Mouse (Mus musculus): ENCODE measurements around the gene Atg13. TPM values are rescaled to one million over a fixed set of nuclear protein-coding genes. Genes with fewer than 3 reads are reported as not detected.

Gene Atg13
- total RNA-seq, 2 experiments from 2014 or later, result 32.2 to 36.2 TPM

DNA sequence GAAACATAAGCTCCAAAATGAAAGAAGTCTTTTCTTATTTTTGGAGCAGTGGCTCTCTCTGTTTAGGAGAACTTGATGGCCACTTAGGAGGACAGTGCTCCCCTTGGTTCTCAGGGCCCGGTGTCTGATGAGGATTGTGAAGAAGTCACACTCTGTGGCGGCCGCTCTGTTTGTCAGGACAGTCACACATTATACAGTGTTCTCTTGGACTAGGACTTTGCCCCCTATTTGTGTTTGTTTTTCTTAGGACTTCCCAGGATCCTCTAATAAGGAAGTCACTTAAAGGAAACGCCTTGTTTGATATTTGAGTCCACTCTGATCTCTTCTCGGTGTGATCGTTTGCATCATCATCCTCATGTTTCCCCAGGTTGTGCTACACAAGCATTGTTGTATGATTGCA, 7.9 kb upstream of the Atg13 start:
- no peak for DNase-seq
- intact Hi-C loops (cut with DNase I), result no loop called here
- no peak for TF ChIP-seq CTCF (IDR thresholded peaks at IDR 0.05)
- no peak overlapping the region for H3K27ac ChIP-seq
- H3K4me3 ChIP-seq, result no peak overlapping the region

DNA sequence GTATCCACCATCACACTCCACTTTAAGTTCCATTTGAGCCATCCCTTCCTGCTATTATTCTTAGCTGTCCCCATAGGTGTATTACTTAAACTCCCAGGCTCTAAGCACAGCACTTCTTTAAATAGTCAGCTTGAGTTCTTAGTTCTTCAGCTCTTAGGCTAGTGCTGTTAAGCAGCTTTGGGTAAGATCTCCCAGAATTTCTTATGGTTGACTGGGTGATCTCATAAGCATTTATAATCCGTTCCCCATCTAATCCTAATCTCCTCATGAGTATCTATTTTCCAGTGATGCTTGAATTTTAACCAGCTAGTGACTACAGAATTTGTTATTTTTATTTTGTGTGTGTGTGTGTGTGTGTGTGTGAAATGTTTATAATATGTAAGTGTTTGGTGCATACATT, 4.5 kb upstream of the Atg13 start:
- no peak overlapping the region for H3K4me3 ChIP-seq
- H3K27ac ChIP-seq, result no peak overlapping the region
- no peak for TF ChIP-seq CTCF (IDR thresholded peaks at IDR 0.05)
- no peak for DNase-seq
- intact Hi-C loops (cut with DNase I), result no loop called here

DNA sequence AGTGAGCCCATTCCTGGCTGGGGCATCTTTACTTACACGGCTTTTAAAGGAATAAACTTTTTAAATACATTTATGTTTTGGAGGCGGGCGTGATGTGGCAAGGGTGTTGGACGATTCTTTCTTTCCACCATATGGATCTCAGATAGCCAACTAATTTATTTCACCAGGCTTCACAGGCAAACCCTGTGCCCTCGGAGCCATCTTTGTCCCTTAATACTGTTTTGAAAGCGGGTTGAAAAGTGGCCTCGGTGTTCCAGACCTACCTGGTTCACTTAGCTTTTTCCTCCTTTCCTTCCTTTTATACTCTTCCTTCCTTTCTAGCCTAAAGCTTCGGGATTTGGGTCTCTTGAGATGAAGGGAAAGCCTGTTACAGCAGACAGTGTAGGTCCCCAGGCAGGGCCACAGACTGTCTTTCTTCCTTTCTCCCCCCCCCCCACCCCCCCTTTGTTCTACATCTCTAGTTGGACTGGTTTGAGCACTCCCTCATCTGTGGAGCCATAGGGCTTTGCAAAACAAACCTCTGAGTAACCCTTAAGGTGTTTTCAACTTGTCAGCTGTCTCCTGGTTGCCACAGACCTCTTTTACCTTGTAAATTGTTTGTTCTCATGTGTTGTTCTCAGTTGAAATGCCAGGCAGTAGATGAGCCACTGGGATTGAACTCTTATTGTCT, 1.0 kb upstream of the Atg13 start:
- peak overlapping the region; percentile 99 for H3K27ac ChIP-seq
- intact Hi-C loops (cut with DNase I), result loop anchor here (2.0 kb wide), 1 partner anchor 19 kb away; the partner anchor contains the start of gene Ambra1
- DNase-seq, result no peak
- peak overlapping the region; percentile 91 for H3K4me3 ChIP-seq
- TF ChIP-seq CTCF (IDR thresholded peaks at IDR 0.05), result no peak

DNA sequence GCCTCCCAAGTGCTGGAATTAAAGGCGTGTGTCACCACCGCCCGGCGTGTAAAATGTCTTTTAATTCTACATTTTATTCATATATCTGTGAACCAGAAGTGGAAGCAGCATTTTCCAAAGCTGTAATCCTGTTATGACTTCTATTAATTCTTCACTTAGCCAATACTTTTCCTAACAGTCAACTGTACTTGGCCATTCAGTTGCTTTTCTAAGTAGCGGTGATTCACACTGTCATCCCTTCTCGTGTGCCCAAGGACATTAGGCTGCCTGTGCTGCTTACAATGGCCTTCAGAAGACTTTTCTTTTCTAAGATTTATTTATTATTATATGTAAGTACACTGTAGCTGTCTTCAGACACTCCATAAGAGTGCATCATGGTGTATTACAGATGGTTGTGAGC, 2.0 kb downstream of the Atg13 start:
- Histone ChIP-seq H3K27ac (no peak overlapping the region), H3K4me3 (no peak overlapping the region)
- intact Hi-C loops (cut with DNase I), result no loop called here
- no peak for DNase-seq
- TF ChIP-seq CTCF (IDR thresholded peaks at IDR 0.05), result no peak

DNA sequence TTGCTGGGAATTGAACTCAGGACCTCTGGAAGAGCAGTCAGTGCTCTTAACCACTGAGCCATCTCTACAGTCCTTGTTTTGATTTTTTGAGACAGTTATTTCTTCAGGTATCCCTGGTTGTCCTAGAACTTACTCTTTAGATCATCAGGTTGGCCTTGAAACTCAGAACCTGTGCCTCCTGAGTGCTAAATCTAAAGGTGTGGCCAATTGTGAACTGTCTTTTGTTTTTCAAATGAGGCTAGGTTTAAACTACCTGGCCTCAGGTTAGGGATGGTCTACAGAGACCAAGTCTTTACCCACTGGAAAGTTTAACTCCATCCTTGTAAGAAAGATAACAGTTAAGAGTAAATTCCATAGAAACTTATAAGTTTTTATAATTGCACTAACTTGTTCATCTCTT, 3.9 kb downstream of the Atg13 start:
- Histone ChIP-seq H3K27ac (no peak overlapping the region), H3K4me3 (no peak overlapping the region)
- no peak for TF ChIP-seq CTCF (IDR thresholded peaks at IDR 0.05)
- intact Hi-C loops (cut with DNase I), result no loop called here
- no peak for DNase-seq

DNA sequence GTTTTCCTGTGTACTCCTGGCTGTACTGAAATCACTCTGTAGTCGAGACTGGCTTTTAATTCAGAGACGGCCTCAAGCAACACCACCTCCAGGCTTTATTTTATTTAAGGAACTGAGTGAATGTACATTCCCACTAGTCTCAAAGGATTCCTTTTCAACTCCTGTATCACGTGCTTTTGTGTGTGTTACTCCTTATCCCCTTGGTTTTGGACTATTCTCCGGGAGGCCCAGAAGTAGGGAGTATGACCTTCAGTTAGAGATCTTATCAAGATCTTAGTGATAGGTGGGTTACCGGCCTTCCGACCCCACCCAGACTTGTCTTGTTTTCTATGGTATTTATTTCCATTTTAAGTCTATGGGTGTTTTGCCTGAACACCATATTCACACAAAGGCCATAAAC, 4.6 kb downstream of the Atg13 start:
- no peak for DNase-seq
- intact Hi-C loops (cut with DNase I), result no loop called here
- H3K27ac ChIP-seq, result no peak overlapping the region

DNA sequence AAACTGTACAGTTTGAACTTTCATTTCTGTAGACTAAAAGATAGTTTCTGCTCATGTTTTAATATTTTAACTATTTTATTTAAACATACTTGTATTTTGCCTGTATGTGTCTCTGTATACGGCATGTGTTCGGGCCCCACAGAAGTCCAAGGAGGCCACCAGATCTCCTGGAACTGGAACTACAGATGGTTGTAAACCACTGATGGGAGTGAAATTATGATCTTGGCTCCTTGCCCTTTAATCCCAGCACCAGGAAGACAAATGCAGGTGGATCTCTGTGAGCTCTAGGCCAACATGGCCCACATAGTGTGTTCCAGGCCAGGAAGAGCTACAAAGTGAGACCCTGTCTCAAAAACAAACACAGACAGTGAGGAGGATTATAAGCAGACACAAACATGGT, 9.0 kb downstream of the Atg13 start:
- intact Hi-C loops (cut with DNase I), result no loop called here
- Histone ChIP-seq H3K27ac (no peak overlapping the region), H3K4me3 (no peak overlapping the region)
- no peak for TF ChIP-seq CTCF (IDR thresholded peaks at IDR 0.05)
- no peak for DNase-seq

More for the DNA sequence above, 4.6 kb downstream of the Atg13 start:
- no peak for TF ChIP-seq CTCF (IDR thresholded peaks at IDR 0.05)
- no peak overlapping the region for H3K4me3 ChIP-seq

DNA sequence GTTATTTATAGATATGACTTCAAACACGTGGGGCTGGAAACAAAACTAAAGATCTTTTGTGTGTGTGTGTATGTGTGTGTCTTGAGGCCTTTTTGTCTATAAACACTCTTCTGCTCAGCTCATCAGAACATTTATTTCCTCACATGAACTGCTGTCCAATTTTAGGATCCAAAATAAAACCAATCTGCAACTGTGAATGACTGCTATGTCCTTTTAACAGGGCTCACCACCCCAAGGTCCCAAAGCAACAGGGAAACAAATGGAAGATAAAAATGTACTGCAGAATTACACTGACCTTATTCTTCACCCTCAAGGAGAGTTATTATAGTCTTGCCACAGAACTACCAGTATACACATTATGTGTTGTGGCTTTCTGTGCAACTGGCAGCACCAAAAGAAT, 11.2 kb downstream of the Atg13 start:
- Histone ChIP-seq H3K27ac (peak overlapping the region; percentile 75), H3K4me3 (no peak overlapping the region)
- no peak for TF ChIP-seq CTCF (IDR thresholded peaks at IDR 0.05)
- DNase-seq, result no peak
- intact Hi-C loops (cut with DNase I), result no loop called here

DNA sequence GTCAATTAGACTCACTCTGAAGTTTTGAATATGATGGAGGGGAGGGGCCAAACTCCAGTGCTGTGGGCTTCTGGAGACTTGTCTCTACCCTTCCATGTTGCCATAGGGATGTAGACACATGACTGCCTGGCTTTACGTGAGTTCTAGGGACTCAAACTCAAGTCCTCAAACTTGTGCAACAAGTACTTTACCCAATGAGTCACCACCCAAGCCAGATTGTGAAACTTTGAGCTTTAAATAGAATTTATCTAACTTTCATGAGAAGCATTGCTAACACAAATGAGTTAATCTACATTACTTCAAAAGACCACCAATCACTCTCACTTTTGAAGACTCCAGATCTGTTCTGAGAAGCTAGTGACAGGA, 14.2 kb downstream of the Atg13 start:
- no peak for DNase-seq
- H3K4me3 ChIP-seq, result no peak overlapping the region
- intact Hi-C loops (cut with DNase I), result no loop called here
- TF ChIP-seq CTCF (IDR thresholded peaks at IDR 0.05), result no peak
- peak overlapping the region; percentile 59 for H3K27ac ChIP-seq

DNA sequence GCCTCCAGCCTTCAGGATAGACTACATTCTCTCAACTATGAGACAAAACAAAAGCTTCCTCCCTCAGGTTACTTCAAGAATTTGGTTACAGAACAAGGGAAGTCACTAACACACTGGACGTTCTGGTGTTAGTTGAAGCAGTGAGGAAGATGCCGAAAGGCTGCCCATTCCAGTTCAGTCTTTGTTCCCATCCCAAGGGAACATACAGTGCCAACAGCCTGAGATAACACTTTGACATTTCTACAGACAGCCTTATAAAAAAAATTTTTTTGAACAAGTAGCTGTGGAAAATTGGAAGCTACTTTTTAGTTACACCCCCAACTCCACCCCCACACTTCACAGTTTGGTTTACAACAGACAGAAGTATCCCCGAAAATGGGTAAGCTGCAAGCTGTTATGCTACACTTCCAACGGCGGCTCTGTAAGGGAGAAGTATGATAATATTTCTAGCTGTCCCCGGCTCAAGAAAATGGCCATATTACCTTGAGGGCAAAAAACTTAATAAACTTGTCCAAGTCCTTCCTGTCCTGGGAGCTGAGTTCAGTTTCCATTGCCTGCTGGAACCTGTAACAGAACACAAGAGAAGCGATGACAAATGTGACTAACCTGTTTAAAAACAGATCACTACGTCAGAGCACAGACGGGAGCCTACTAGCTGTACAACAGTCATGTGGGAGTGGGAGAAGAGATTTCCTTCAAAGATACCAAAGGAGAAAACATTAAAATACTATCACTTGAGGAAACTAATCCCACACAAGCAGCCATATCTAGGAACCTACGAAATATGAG, 14.7 kb downstream of the Atg13 start:
- Histone ChIP-seq H3K4me3 (no peak overlapping the region), H3K27ac (peak overlapping the region; percentile 59)
- DNase-seq, result no peak
- intact Hi-C loops (cut with DNase I), result no loop called here
- TF ChIP-seq CTCF (IDR thresholded peaks at IDR 0.05), result no peak

DNA sequence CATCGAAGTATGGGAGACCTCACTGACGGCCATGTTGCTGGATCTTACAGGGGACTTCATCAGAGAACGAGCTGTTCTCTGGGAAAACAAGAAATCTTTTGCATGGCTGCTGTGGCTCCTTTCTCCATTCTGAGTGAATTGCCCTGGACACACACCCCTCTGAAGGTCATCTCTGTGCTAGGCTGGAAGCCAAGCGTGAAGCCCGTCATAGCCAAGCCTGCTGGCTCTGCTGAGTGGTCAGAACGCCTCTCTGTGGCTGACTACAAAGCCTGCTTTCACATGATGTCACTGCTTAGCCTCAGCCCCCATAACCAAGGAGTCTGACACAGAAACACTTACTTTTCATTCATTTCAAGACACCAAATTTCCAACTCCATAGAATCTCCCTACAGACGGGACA, 20.9 kb downstream of the Atg13 start:
- no peak overlapping the region for H3K27ac ChIP-seq
- no peak overlapping the region for H3K4me3 ChIP-seq
- intact Hi-C loops (cut with DNase I), result no loop called here
- TF ChIP-seq CTCF (IDR thresholded peaks at IDR 0.05), result no peak
- peak; percentile 49 for DNase-seq

DNA sequence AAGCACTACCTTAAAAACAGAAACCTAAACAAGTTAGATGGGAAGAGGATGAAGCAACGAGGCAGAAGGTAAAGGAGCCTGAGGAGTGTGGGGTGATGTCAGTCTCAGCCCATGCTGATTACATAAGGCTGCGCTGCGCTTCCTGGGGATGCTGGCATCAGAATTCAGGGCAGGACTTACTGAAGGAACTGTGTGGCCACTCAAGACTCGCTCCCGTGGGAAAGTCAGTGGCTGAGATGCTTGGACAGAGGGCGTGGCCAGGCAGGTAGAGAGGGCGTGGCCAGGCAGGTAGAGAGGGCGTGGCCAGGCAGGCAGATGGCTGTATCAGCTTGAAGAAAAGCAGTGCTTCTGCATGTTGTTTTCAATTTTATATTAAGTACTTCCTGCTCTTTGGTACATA, 26.5 kb downstream of the Atg13 start:
- no peak overlapping the region for H3K4me3 ChIP-seq
- peak overlapping the region; percentile 16; the same call in 1 of the 2 replicates for H3K27ac ChIP-seq
- DNase-seq, result no peak
- intact Hi-C loops (cut with DNase I), result no loop called here
- TF ChIP-seq CTCF (IDR thresholded peaks at IDR 0.05), result no peak

DNA sequence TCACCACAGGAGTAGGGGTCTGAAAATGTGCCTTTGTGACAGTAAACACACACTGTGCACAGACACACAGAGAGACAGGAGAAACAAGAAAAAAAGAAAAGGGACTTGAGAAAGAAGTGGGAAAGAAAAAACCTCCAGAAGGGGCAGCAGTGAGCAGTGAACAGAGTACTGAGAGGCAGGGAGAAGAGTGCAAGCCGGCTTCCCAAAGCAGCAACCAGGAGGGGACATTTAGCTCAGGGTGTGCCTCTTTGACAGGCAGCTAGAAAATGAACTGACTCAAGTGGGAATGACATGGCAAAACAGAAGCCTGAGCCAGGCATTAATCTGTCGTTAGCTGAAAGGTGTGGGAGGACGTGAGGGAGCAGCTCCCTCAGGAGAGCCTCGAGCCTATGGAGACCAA, 27.5 kb downstream of the Atg13 start:
- intact Hi-C loops (cut with DNase I), result no loop called here
- peak overlapping the region; percentile 64 for H3K27ac ChIP-seq

DNA sequence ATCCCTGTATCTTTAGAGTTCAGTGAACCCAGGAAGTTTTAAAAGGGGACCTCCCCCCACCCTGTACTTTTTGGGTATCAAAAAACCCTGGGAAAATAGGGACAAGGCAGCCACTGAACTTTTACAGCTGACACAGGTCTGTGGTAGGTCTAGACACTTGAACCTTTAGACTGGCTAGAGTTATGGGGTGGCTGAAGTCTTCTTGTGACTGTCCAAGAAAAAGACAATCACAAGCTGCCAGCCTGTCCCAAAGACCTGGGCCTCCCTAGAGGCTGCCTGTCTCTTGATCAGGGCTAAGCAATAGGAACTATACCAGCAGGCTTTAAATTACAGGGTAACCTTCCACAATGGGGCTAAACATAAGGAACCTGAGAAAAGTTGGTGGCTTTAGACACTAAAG, 33.4 kb downstream of the Atg13 start:
- H3K27ac ChIP-seq, result no peak overlapping the region
- TF ChIP-seq CTCF (IDR thresholded peaks at IDR 0.05), result no peak
- intact Hi-C loops (cut with DNase I), result no loop called here

More for the DNA sequence above, 27.5 kb downstream of the Atg13 start:
- TF ChIP-seq CTCF (IDR thresholded peaks at IDR 0.05), result peak; percentile 64
- no peak overlapping the region for H3K4me3 ChIP-seq
- DNase-seq, result no peak

More for the DNA sequence above, 33.4 kb downstream of the Atg13 start:
- H3K4me3 ChIP-seq, result no peak overlapping the region
- no peak for DNase-seq

Measured in gastrocnemius, adult 2 months (tissue).